Mouse (Mus musculus) limb, embryonic 14.5 days (tissue): ENCODE measurements around the gene Ostf1. TPM values are rescaled to one million over a fixed set of nuclear protein-coding genes. Genes with fewer than 3 reads are reported as not detected.

Experiments used
- ATAC-seq: fragments of 200-750 bp; cut with Nextera tagmentation; 2 replicates; pipeline ENCODE4 v1.8.0; 2017; ENCODE audit warnings: low read depth, moderate number of reproducible peaks, moderate TSS enrichment; ENCODE audit not compliant: low FRiP score
- DNase-seq: peaks from one replicate; pipeline ENCODE4 v3.0.0-alpha.2; 2015; ENCODE audit warnings: low spot score
- H3K27ac ChIP-seq: fragments of 300-500 bp; sonication (generic); replicated peaks from 2 replicates; pipeline ENCODE4 v1.5.1; 2014; ENCODE audit warnings: low read depth, mild to moderate bottlenecking, low read length, moderate library complexity, mixed read lengths
- H3K27me3 ChIP-seq: fragments of 300-500 bp; sonication (generic); 2 replicates; pipeline ENCODE4 v1.6.1; 2014; ENCODE audit warnings: low read length, mixed read lengths; ENCODE audit not compliant: control insufficient read depth, insufficient read depth
- H3K36me3 ChIP-seq: fragments of 300-500 bp; sonication (generic); 2 replicates; pipeline ENCODE4 v1.6.1; 2014; ENCODE audit warnings: mild to moderate bottlenecking, low read length, moderate library complexity, mixed read lengths; ENCODE audit not compliant: control insufficient read depth, insufficient read depth
- H3K4me1 ChIP-seq: fragments of 300-500 bp; sonication (generic); 2 replicates; pipeline ENCODE4 v1.6.1; 2014; ENCODE audit warnings: antibody characterized with exemption, low read length, mixed read lengths; ENCODE audit not compliant: control insufficient read depth, insufficient read depth
- H3K4me2 ChIP-seq: fragments of 300-500 bp; sonication (generic); replicated peaks from 2 replicates; pipeline ENCODE4 v1.6.1; 2014; ENCODE audit warnings: low read depth, mild to moderate bottlenecking, low read length, moderate library complexity; ENCODE audit not compliant: severe bottlenecking
- H3K4me3 ChIP-seq: fragments of 300-500 bp; sonication (generic); replicated peaks from 2 replicates; pipeline ENCODE4 v1.5.1; 2014; ENCODE audit warnings: low read length
- H3K9ac ChIP-seq: fragments of 300-500 bp; sonication (generic); 2 replicates; pipeline ENCODE4 v1.6.1; 2014; ENCODE audit warnings: mild to moderate bottlenecking, low read depth, low read length, moderate library complexity; ENCODE audit not compliant: severe bottlenecking
- H3K9me3 ChIP-seq: fragments of 300-500 bp; sonication (generic); 2 replicates; pipeline ENCODE4 v1.6.1; 2016; ENCODE audit warnings: low read length; ENCODE audit not compliant: control insufficient read depth
- POLR2A ChIP-seq: fragments of 200-500 bp; IDR thresholded peaks from 2 replicates; pipeline ENCODE4 v1.8.0; 2012; ENCODE audit warnings: inconsistent platforms, mild to moderate bottlenecking, moderate library complexity, borderline replicate concordance; ENCODE audit not compliant: insufficient read depth, insufficient read length; ENCODE audit errors: extremely low read depth
- WGBS: fragments of 180-500 bp; shearing (Covaris S2); extraction: QIAGEN DNeasy Blood & Tissue Kit; methylation state at CpG from one replicate; pipeline ENCODE4 v1.1.7; 2014; 5-methylcytosine and 5-hydroxymethylcytosine counted together
- polyA plus RNA-seq, 2 experiments: library from polyadenylated mRNA; depleted of rRNA in 1 of 2; stranded (reverse) in 1 of 2; unstranded in 1 of 2; fragments of >200 nt; fragmentation: Nextera tagmentation in 1 of 2; extraction: Ambion mirVana in 1 of 2; gene quantifications; 2 replicates each; pipeline versions ENCODE4 v1.2.1 to v1.2.3; 2012 to 2014

The Ostf1 gene
- polyA plus RNA-seq, 2 experiments = 51.6 to 108 TPM

GRCm38 (mm10) chr19:18658473-18658872 lies 26.9 kb upstream of the Ostf1 start:
- Histone ChIP-seq H3K27ac (no peak overlapping the region), H3K4me1 (no peaks in the 10 kb centered on the region), H3K4me3 (no peak overlapping the region), H3K9me3 (no peaks in the 10 kb centered on the region), H3K36me3 (no peaks in the 10 kb centered on the region), H3K4me2 (no peak overlapping the region), H3K27me3 (no peaks in the 10 kb centered on the region), H3K9ac (no peak overlapping the region)
- ATAC-seq = no peak
- WGBS = 61% methylated on average over 4 of the region's 4 CpGs
- no peak for DNase-seq
- no peak for TF ChIP-seq POLR2A

GRCm38 (mm10) chr19:18655999-18656398 lies 24.4 kb upstream of the Ostf1 start:
- no peak overlapping the region for H3K27ac ChIP-seq
- no peak overlapping the region for H3K9ac ChIP-seq
- DNase-seq (no peak), ATAC-seq (no peak)
- 87% methylated on average over 7 of the region's 7 CpGs for WGBS
- H3K4me2 ChIP-seq = no peak overlapping the region
- H3K9me3 ChIP-seq = no peaks in the 10 kb centered on the region
- no peak for TF ChIP-seq POLR2A
- H3K27me3 ChIP-seq = no peaks in the 10 kb centered on the region
- no peak overlapping the region for H3K4me3 ChIP-seq
- no peaks in the 10 kb centered on the region for H3K36me3 ChIP-seq
- no peaks in the 10 kb centered on the region for H3K4me1 ChIP-seq

GRCm38 (mm10) chr19:18654984-18655383 lies 23.4 kb upstream of the Ostf1 start:
- no peak for DNase-seq
- no peaks in the 10 kb centered on the region for H3K36me3 ChIP-seq
- 93% methylated on average over 5 of the region's 5 CpGs for WGBS
- H3K9me3 ChIP-seq = no peaks in the 10 kb centered on the region
- no peak for TF ChIP-seq POLR2A
- H3K4me1 ChIP-seq = no peaks in the 10 kb centered on the region
- no peak overlapping the region for H3K27ac ChIP-seq
- ATAC-seq = no peak
- no peak overlapping the region for H3K4me2 ChIP-seq
- no peaks in the 10 kb centered on the region for H3K27me3 ChIP-seq
- no peak overlapping the region for H3K9ac ChIP-seq
- no peak overlapping the region for H3K4me3 ChIP-seq

DNA sequence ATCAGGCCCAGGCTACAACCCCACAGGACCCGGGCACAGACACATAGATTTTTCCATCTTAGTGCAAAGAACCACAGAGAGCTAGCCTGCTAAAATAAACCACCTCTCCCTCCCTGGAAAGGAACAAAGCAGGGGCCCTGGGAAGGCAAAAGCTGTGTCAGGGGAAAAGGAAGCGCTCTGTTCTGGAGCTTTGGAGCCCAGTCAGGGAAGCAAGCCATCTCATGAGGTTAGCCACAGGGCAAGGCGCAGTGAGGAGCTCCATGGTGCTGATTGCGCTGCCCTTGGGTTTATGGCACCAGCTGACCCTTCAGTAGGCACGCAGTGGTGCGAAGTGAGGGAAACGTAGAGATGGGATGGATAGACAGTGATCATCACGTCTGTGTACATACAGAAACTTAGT lies 22.7 kb upstream of the Ostf1 start:
- 87% methylated on average over 8 of the region's 8 CpGs for WGBS
- DNase-seq (no peak), ATAC-seq (no peak)
- Histone ChIP-seq H3K27me3 (no peaks in the 10 kb centered on the region), H3K36me3 (no peaks in the 10 kb centered on the region), H3K4me2 (no peak overlapping the region), H3K27ac (no peak overlapping the region), H3K9ac (no peak overlapping the region), H3K4me1 (no peaks in the 10 kb centered on the region), H3K4me3 (no peak overlapping the region), H3K9me3 (no peaks in the 10 kb centered on the region)
- TF ChIP-seq POLR2A = no peak

- no peaks in the 10 kb centered on the region for H3K4me1 ChIP-seq
- H3K4me2 ChIP-seq = no peak overlapping the region
- 76% methylated on average over 6 of the region's 6 CpGs for WGBS
- no peaks in the 10 kb centered on the region for H3K36me3 ChIP-seq
- no peaks in the 10 kb centered on the region for H3K27me3 ChIP-seq
- H3K27ac ChIP-seq = no peak overlapping the region
- no peak overlapping the region for H3K9ac ChIP-seq
- no peak overlapping the region for H3K4me3 ChIP-seq
- no peak for DNase-seq
- TF ChIP-seq POLR2A = no peak
- no peak for ATAC-seq
- H3K9me3 ChIP-seq = no peaks in the 10 kb centered on the region
Observed at GRCm38 (mm10) chr19:18653058-18653457, 21.4 kb upstream of the Ostf1 start.

GRCm38 (mm10) chr19:18652592-18652991 lies 21.0 kb upstream of the Ostf1 start:
- no peaks in the 10 kb centered on the region for H3K27me3 ChIP-seq
- DNase-seq (no peak), ATAC-seq (no peak)
- TF ChIP-seq POLR2A = no peak
- no peak overlapping the region for H3K4me3 ChIP-seq
- 32% methylated on average over 4 of the region's 4 CpGs for WGBS
- H3K27ac ChIP-seq = no peak overlapping the region
- no peaks in the 10 kb centered on the region for H3K36me3 ChIP-seq
- no peaks in the 10 kb centered on the region for H3K4me1 ChIP-seq
- no peak overlapping the region for H3K4me2 ChIP-seq
- H3K9ac ChIP-seq = no peak overlapping the region
- H3K9me3 ChIP-seq = no peaks in the 10 kb centered on the region
